Mouse (Mus musculus): ENCODE data around the gene Mrps10.
A peak's percentile ranks its signal among the peaks of the same experiment; 100 is the strongest.
"Not testable (repeated sequence)": the region's sequence is repeated elsewhere in the genome, so short reads cannot be mapped to it uniquely, and the experiment has no call there.

Gene Mrps10

DNA sequence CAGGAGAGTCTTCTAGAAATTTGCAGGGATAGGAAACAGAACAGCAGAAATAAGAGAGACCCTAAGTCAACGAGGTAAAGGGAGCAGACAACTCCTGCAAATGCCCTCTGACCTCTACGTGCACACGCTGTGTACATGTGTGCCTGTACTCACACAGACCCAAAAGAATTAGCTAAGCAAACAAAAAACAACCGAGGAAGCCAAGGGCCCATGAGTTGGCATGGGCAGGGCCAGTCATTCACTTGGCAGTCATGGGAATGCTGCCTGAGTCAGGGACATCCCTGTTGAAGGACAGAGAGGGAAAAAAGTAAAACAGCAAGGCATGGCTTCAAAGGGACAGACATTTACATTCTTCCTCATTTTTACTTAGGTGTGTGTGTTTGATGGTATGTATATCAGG, 14.6 kb downstream of the Mrps10 start:
- DNase-seq, result no peak

DNA sequence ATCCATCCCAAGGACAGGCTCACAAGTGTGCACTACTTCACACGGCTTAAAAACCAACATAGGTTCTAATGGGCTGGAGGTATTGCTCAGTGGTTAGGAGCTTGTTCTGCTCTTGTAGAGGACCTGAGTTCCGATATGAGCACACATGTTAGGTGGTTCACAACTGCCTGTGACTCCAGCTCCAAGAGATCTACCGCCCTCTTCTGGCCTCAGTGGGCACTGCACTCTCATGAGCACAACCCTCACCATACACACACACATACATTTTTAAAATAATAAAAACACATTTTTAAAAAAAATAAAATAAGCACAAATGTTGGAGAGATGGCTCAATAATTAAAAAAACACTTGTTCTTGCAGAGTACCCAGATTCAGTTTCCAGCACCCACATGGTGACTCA, 15.4 kb downstream of the Mrps10 start:
- no peak for DNase-seq

DNA sequence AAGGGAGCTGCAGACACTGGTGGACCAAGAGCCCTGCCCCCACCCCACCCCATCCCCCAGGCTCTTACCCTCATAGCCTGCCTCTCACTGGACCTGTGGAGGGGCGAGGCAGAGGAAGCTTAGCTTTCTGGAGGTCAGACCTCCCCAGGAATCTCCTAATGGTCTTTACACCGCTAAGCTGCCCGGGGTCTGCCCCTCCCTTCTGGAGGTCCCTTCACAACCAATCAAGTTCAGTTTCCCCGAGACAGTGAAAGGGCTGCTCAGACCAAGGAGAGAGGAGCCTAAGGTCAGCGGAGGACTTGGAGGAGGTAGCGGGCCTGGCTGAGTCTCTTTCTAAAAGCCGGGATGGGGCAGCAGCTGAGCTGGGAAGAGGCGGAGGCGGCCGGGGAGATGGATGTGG, 16.5 kb downstream of the Mrps10 start, which contains the start of gene Guca1b:
TSS of gene Guca1b (plus strand) at position 249 of the 400 bp plus-strand sequence.
- DNase-seq, result no peak

- no peak for DNase-seq
Measured at GRCm38 (mm10) chr17:47386649-47387048, 18.0 kb downstream of the Mrps10 start.

DNA sequence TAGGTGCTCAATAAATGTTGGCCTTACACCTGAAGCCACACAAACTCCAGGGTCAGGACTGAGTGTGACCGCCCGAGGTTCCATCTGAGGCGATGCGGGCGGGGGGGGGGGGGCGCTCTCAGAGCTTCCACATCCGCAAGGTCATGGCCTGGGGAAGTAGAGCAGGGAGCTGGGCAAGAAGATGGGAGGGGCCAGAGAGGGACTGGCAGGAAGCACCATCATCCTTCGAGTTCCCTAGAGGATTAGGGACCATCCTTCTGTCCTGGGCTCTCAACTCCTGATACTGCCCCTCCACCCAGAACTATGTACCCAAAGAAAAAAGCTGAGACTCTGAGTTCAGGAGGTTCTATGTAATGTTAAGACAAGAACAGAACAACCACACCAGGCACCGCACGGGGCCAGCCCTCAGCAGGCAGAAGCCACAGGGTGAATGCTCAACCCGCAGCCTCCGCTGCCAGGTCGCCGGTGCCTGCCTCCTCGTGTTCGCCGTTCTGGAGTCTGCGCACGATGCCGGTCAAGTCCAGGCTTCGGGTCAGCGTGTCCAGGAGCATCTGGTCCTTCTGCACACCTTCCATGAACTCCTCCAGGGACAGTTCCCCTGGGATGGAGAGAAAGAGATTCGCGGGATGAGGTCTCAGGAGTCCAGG, 25.7 kb downstream of the Mrps10 start:
- no peak for DNase-seq

DNA sequence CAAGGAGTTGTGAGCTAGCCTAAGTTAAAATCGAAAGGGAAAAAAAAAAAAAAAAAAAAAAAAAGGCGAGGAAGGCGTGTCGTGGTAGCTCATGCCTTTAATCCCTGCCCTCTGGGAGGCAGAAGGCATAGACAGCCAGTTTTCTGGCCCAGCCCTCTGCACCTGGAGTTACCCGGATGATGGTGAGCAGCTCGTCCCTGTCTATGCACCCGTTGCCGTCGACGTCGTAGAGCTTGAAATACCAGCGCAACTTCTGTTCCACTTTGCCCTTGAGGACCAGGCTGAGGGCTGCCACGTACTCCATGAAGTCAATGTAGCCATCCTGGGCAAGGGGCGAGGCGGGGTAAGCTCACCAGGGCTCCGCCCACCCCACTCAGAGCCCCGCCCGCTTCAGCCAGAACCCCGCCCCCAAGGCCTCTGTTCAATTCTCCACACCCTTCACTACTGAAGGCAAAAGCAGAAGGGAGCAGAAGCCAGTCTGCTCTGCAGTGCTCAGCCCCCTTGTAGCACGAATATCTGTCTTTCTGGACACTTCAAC, 26.8 kb downstream of the Mrps10 start:
- DNase-seq, result no peak

DNA sequence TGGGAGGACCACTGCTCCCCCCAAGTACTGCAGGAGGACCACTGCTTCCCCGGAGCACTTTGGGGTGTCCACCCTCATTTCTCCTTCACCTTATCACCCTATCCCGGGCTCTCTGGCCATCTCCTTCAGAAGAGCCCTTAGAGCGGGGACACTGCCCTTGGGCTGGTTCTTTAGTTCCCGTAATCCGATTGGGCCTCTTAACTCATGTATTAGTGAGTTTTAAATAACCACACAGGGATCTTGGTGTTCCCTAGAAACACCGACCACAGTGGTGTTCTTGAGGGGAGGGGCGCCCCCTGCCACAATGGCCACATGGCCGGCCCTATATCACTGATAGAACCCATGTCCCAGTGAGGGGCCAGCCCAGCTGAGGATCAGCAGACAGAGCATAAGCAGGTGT, 30.4 kb downstream of the Mrps10 start:
- no peak for DNase-seq

- no peak for DNase-seq
Measured at GRCm38 (mm10) chr17:47400451-47400850, 31.8 kb downstream of the Mrps10 start, which contains the start of gene Guca1a. Guca1a (minus strand) TSS chr17:47400584.

- DNase-seq, result no peak
Measured at GRCm38 (mm10) chr17:47407717-47408557, 39.2 kb downstream of the Mrps10 start.

DNA sequence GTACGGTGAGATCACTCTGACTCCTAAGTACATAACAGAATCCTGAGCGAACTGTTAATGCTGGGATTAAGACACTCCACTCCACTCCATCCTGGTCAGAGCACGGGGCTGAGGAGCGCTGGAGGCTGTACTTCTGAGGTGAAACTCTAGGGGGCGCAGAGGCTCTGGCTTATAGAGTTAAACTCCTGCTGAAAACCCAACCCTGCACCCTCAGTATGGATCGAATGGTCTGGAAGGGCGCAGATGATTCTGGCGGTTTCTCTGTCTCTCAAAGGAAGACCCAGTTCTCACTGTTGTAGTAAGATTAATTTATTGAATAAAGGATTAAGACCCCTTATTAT, 39.8 kb downstream of the Mrps10 start:
- DNase-seq, result no peak

- DNase-seq, result peak; percentile 21
Measured at GRCm38 (mm10) chr17:47409897-47410861, 41.5 kb downstream of the Mrps10 start.

DNA sequence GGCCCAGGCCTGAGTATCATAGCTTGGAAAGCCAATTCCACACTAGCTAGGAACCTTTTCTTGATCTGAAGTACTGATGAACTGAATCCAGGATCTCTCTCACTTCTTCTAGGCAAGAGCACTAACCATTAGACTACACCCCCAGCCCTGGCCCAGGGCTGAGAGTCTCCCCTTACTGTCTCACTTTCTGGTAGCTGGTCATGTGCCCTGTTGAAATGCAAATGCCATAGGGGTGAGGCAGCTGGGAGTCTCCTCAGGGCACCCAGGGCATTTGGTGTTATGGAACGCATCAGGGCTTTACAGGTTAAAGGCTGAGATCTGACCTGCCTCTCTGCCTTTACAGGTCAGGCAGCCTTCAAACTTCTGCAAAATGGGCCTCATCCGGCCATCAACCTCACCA, 51.5 kb downstream of the Mrps10 start:
- no peak for DNase-seq

GRCm38 (mm10) chr17:47421566-47421965, 52.9 kb downstream of the Mrps10 start:
- DNase-seq, result no peak

DNA sequence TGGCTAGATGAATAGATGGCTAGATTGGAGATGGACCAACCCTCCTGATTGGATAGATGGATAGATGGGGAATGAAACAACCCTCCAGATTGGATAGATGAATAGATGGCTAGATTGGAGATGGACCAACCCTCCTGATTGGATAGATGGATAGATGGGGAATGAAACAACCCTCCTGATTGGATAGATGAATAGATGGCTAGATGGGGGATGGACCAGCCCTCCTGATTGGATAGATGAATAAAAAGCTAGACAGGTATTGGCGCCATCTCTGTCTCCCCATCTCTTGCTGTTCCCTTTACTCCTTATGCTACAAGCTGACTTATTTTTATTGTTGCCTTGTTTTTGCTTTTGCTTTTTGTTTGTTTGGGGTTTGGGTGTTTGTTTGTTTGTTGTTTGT, 53.9 kb downstream of the Mrps10 start:
- DNase-seq, result not testable (repeated sequence)

DNA sequence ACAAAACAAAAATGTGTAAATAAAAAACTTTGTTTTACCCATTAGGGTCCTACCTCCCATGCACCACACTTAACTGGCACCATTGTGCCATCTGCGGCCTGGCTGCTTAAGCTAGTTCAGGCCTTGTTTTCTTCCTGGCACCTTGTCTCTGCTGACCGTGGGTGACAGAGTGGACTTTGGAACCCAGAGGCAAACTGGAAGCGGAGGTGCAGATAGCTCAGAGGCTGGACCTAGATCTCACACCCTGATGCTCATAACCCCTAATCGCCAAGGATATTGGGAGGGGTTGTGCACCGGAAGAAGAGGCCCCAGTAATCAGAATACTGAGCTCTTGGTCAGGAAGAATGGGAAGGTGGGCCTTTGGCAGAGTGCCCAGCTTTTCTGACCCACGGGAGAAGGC, 55.5 kb downstream of the Mrps10 start:
- no peak for DNase-seq

DNA sequence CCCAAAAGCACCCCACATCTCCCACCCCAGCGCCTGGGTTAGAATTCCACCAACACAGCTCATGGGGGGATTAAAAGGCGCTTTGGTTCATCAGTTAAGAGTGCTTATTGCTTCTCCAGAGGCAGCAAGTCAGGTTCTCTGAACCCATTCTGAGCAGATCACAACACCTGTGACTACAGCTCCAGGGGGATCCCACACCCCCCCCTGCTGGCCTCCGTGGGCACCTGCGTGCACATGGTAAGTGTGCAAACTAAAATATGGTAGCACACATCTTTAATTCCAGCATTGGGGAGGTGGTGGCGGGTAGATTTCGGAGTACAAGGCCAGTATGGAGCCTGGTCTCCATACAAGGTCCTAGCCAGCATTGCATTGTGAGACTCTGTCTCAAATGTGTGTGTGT, 58.6 kb downstream of the Mrps10 start:
- no peak for DNase-seq

- DNase-seq, result no peak
Measured at GRCm38 (mm10) chr17:47428831-47429304, 60.2 kb downstream of the Mrps10 start.

- no peak for DNase-seq
Measured at GRCm38 (mm10) chr17:47430815-47431214, 62.1 kb downstream of the Mrps10 start.
